Mouse (Mus musculus): ENCODE measurements around the gene Yod1. TPM values are rescaled to one million over a fixed set of nuclear protein-coding genes. Genes with fewer than 3 reads are reported as not detected.

The Yod1 gene
- polyA plus RNA-seq, 1 experiment = 3.9 TPM

GRCm38 (mm10) chr1:130762045-130762760, 45.1 kb downstream of the Yod1 start:
- no peaks in the 10 kb centered on the region for H3K27me3 ChIP-seq (ENCODE audit: control insufficient read depth, insufficient read depth, low read length)
- TF ChIP-seq POLR2A (IDR thresholded peaks at IDR 0.05; ENCODE audit: control insufficient read depth, extremely low read depth, insufficient read depth, low read length, poor library complexity) (no peak), CTCF (IDR thresholded peaks at IDR 0.05; ENCODE audit: borderline replicate concordance, control insufficient read depth, extremely low read depth, insufficient read depth, low read length, poor library complexity) (no peak)
- 97% methylated on average over 3 of the region's 3 CpGs for WGBS
- H3K36me3 ChIP-seq (ENCODE audit: control insufficient read depth, insufficient read depth, low read length) = no peaks in the 10 kb centered on the region
- H3K27ac ChIP-seq (ENCODE audit: control insufficient read depth, insufficient read depth, low read length) = no peak overlapping the region
- H3K4me1 ChIP-seq (replicated peaks; ENCODE audit: control insufficient read depth, insufficient read depth, low read length) = peaks cover 5% of the 10 kb centered on the region; the same call in 1 of the 2 replicates
- H3K4me3 ChIP-seq (ENCODE audit: control insufficient read depth, insufficient read depth, low read length) = no peak overlapping the region
- DNase-seq = no peak

- no peak for DNase-seq
- H3K27me3 ChIP-seq (ENCODE audit: control insufficient read depth, insufficient read depth, low read length) = no peaks in the 10 kb centered on the region
- WGBS = 69% methylated on average over 12 of the region's 12 CpGs
- TF ChIP-seq CTCF (IDR thresholded peaks at IDR 0.05; ENCODE audit: borderline replicate concordance, control insufficient read depth, extremely low read depth, insufficient read depth, low read length, poor library complexity) (no peak), POLR2A (IDR thresholded peaks at IDR 0.05; ENCODE audit: control insufficient read depth, extremely low read depth, insufficient read depth, low read length, poor library complexity) (no peak)
- H3K4me3 ChIP-seq (ENCODE audit: control insufficient read depth, insufficient read depth, low read length) = no peak overlapping the region
- no peaks in the 10 kb centered on the region for H3K36me3 ChIP-seq (ENCODE audit: control insufficient read depth, insufficient read depth, low read length)
- H3K4me1 ChIP-seq (replicated peaks; ENCODE audit: control insufficient read depth, insufficient read depth, low read length) = peaks cover 5% of the 10 kb centered on the region; the same call in 1 of the 2 replicates
- no peak overlapping the region for H3K27ac ChIP-seq (ENCODE audit: control insufficient read depth, insufficient read depth, low read length)
These were observed 46.9 kb downstream of the Yod1 start for GRCm38 (mm10) chr1:130764027-130764461.

DNA sequence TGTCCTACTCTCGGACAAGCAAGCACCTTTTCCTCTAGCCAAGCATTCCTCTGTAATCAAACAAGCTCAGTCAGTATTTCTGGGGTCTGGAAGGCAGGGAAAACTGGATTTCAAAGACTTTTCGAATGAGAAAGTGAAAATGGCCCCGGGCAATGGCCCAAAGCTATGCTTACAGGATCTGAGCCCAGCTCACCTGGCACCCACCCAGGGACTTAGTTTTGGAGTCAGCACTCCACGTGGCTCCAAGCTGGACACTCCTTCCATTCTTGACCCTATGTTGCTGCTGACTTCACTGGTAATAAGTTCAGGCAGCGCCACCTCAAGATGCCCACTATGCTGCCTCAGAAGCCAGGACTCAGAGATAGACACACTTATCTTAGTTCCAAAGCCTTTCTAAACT, 49.9 kb downstream of the Yod1 start:
- no peaks in the 10 kb centered on the region for H3K27me3 ChIP-seq (ENCODE audit: control insufficient read depth, insufficient read depth, low read length)
- DNase-seq = no peak
- H3K4me3 ChIP-seq (ENCODE audit: control insufficient read depth, insufficient read depth, low read length) = no peak overlapping the region
- no peak overlapping the region for H3K27ac ChIP-seq (ENCODE audit: control insufficient read depth, insufficient read depth, low read length)
- no peak for TF ChIP-seq POLR2A (IDR thresholded peaks at IDR 0.05; ENCODE audit: control insufficient read depth, extremely low read depth, insufficient read depth, low read length, poor library complexity)
- WGBS = 94% methylated on average over 5 of the region's 5 CpGs
- H3K4me1 ChIP-seq (replicated peaks; ENCODE audit: control insufficient read depth, insufficient read depth, low read length) = peaks cover 5% of the 10 kb centered on the region; the same call in 1 of the 2 replicates
- no peaks in the 10 kb centered on the region for H3K36me3 ChIP-seq (ENCODE audit: control insufficient read depth, insufficient read depth, low read length)

GRCm38 (mm10) chr1:130769925-130770324, 52.8 kb downstream of the Yod1 start:
- DNase-seq = no peak
- Histone ChIP-seq H3K4me1 (replicated peaks; ENCODE audit: control insufficient read depth, insufficient read depth, low read length) (no peaks in the 10 kb centered on the region), H3K27me3 (ENCODE audit: control insufficient read depth, insufficient read depth, low read length) (no peaks in the 10 kb centered on the region), H3K4me3 (ENCODE audit: control insufficient read depth, insufficient read depth, low read length) (no peak overlapping the region), H3K27ac (ENCODE audit: control insufficient read depth, insufficient read depth, low read length) (no peak overlapping the region), H3K36me3 (ENCODE audit: control insufficient read depth, insufficient read depth, low read length) (no peaks in the 10 kb centered on the region)
- TF ChIP-seq POLR2A (IDR thresholded peaks at IDR 0.05; ENCODE audit: control insufficient read depth, extremely low read depth, insufficient read depth, low read length, poor library complexity) (no peak), CTCF (IDR thresholded peaks at IDR 0.05; ENCODE audit: borderline replicate concordance, control insufficient read depth, extremely low read depth, insufficient read depth, low read length, poor library complexity) (no peak)
- 84% methylated on average over 2 of the region's 2 CpGs for WGBS

GRCm38 (mm10) chr1:130770487-130770886, 53.4 kb downstream of the Yod1 start:
- no peak for TF ChIP-seq POLR2A (IDR thresholded peaks at IDR 0.05; ENCODE audit: control insufficient read depth, extremely low read depth, insufficient read depth, low read length, poor library complexity)
- no peak for TF ChIP-seq CTCF (IDR thresholded peaks at IDR 0.05; ENCODE audit: borderline replicate concordance, control insufficient read depth, extremely low read depth, insufficient read depth, low read length, poor library complexity)
- H3K36me3 ChIP-seq (ENCODE audit: control insufficient read depth, insufficient read depth, low read length) = no peaks in the 10 kb centered on the region
- 84% methylated on average over 4 of the region's 4 CpGs for whole genome bisulfite sequencing
- H3K27me3 ChIP-seq (ENCODE audit: control insufficient read depth, insufficient read depth, low read length) = no peaks in the 10 kb centered on the region
- H3K27ac ChIP-seq (ENCODE audit: control insufficient read depth, insufficient read depth, low read length) = no peak overlapping the region
- no peak for DNase-seq
- H3K4me3 ChIP-seq (ENCODE audit: control insufficient read depth, insufficient read depth, low read length) = no peak overlapping the region
- H3K4me1 ChIP-seq (replicated peaks; ENCODE audit: control insufficient read depth, insufficient read depth, low read length) = no peaks in the 10 kb centered on the region

- Histone ChIP-seq H3K27ac (ENCODE audit: control insufficient read depth, insufficient read depth, low read length) (no peak overlapping the region), H3K4me1 (replicated peaks; ENCODE audit: control insufficient read depth, insufficient read depth, low read length) (no peaks in the 10 kb centered on the region), H3K36me3 (ENCODE audit: control insufficient read depth, insufficient read depth, low read length) (no peaks in the 10 kb centered on the region), H3K4me3 (ENCODE audit: control insufficient read depth, insufficient read depth, low read length) (no peak overlapping the region), H3K27me3 (ENCODE audit: control insufficient read depth, insufficient read depth, low read length) (no peaks in the 10 kb centered on the region)
- DNase-seq = no peak
- 87% methylated on average over 3 of the region's 3 CpGs for WGBS
- no peak for TF ChIP-seq CTCF (IDR thresholded peaks at IDR 0.05; ENCODE audit: borderline replicate concordance, control insufficient read depth, extremely low read depth, insufficient read depth, low read length, poor library complexity)
- TF ChIP-seq POLR2A (IDR thresholded peaks at IDR 0.05; ENCODE audit: control insufficient read depth, extremely low read depth, insufficient read depth, low read length, poor library complexity) = no peak
These were observed 53.9 kb downstream of the Yod1 start for GRCm38 (mm10) chr1:130770981-130771494.

Other genes with a start within 250 kb of the Yod1 start
- not detected in 2 replicates for gene Zp3r, start 87.7 kb upstream of the Yod1 start, polyA plus RNA-seq (2012; rRNA removed)
- gene C4bp, start 55.7 kb upstream of the Yod1 start, polyA plus RNA-seq (2012; rRNA removed) = 0.19 and 0.77 TPM in 2 replicates
- 0.09 TPM in 1 of 2 replicates, not detected in the other for gene Gm29427, start 1.5 kb upstream of the Yod1 start, polyA plus RNA-seq (2012; rRNA removed)
- 9.2 and 9.5 TPM in 2 replicates for gene Pfkfb2, start 11.9 kb downstream of the Yod1 start, polyA plus RNA-seq (2012; rRNA removed)
- gene AA986860, start 14.6 kb downstream of the Yod1 start, polyA plus RNA-seq (2012; rRNA removed) = 0.54 and 1.1 TPM in 2 replicates
- gene Fcamr, start 83.6 kb downstream of the Yod1 start, polyA plus RNA-seq (2012; rRNA removed) = 0.11 and 0.28 TPM in 2 replicates
- gene Pigr, start 109.4 kb downstream of the Yod1 start, polyA plus RNA-seq (2012; rRNA removed) = 3.0 and 4.3 TPM in 2 replicates
- 9.7 and 15.4 TPM in 2 replicates for gene Fcmr, start 148.3 kb downstream of the Yod1 start, polyA plus RNA-seq (2012; rRNA removed)
- gene Il24, start 170.1 kb downstream of the Yod1 start, polyA plus RNA-seq (2012; rRNA removed) = 0.26 and 0.28 TPM in 2 replicates
- gene Il20, start 194.1 kb downstream of the Yod1 start, polyA plus RNA-seq (2012; rRNA removed) = not detected in 2 replicates
- gene Il19, start 222.8 kb downstream of the Yod1 start, polyA plus RNA-seq (2012; rRNA removed) = not detected in 2 replicates

All from thymus, adult 2 months (tissue).